Mouse (Mus musculus) ES-Bruce4 (cell line): ENCODE measurements around the gene Pax6. TPM values are rescaled to one million over a fixed set of nuclear protein-coding genes. Genes with fewer than 3 reads are reported as not detected.

Source experiments
- H3K27ac ChIP-seq: 2 replicates; pipeline ENCODE4 v1.5.1; 2012; ENCODE audit warnings: low read length, inconsistent platforms; ENCODE audit not compliant: insufficient read depth
- H3K27me3 ChIP-seq: 2 replicates; pipeline ENCODE4 v1.6.1; 2012; ENCODE audit warnings: mild to moderate bottlenecking, low read length, inconsistent platforms; ENCODE audit not compliant: control insufficient read depth, poor library complexity, insufficient read depth, severe bottlenecking
- H3K36me3 ChIP-seq: 2 replicates; pipeline ENCODE4 v1.6.1; 2012; ENCODE audit warnings: inconsistent platforms, mild to moderate bottlenecking, low read length, moderate library complexity; ENCODE audit not compliant: control insufficient read depth, poor library complexity, insufficient read depth, severe bottlenecking
- H3K4me1 ChIP-seq: one replicate; pipeline ENCODE4 v1.8.1; 2011; ENCODE audit warnings: low read length; ENCODE audit not compliant: control insufficient read depth, insufficient read depth
- H3K4me3 ChIP-seq: 2 replicates; pipeline ENCODE4 v1.5.1; 2011; ENCODE audit warnings: low read depth, mild to moderate bottlenecking, low read length
- H3K9ac ChIP-seq: 2 replicates; pipeline ENCODE4 v1.6.1; 2012; ENCODE audit warnings: low read depth, mild to moderate bottlenecking, inconsistent platforms; ENCODE audit not compliant: poor library complexity, severe bottlenecking
- H3K9me3 ChIP-seq: replicated peaks from 2 replicates; pipeline ENCODE4 v1.6.1; 2012; ENCODE audit warnings: mild to moderate bottlenecking, low read length, inconsistent platforms; ENCODE audit not compliant: control insufficient read depth, poor library complexity, insufficient read depth, severe bottlenecking
- CTCF ChIP-seq: IDR thresholded peaks from one replicate; pipeline ENCODE4 v1.8.1; 2011; ENCODE audit warnings: low read depth, low read length
- EP300 ChIP-seq: IDR thresholded peaks from 2 replicates; pipeline ENCODE4 v1.6.1; 2011; ENCODE audit warnings: low read depth, low read length; ENCODE audit not compliant: insufficient read depth
- POLR2A ChIP-seq: IDR thresholded peaks from one replicate; pipeline ENCODE4 v1.8.1; 2011; ENCODE audit warnings: low read length; ENCODE audit not compliant: insufficient read depth
- polyA plus RNA-seq: library from polyadenylated mRNA; stranded (reverse); fragments of >200 nt; gene quantifications from 2 replicates; pipeline ENCODE4 v1.2.4, GENCODE M21; 2011; ENCODE audit warnings: low read depth; ENCODE audit not compliant: missing spikeins, insufficient read depth, insufficient read length

Pax6 gene
- 1.6 and 2.5 TPM in 2 replicates for polyA plus RNA-seq

GRCm38 (mm10) chr2:105668271-105669270 lies at the start of gene Pax6:
Gene Pax6 (plus strand): TSS chr2:105668900.
- H3K9me3 ChIP-seq, result no peaks in the 10 kb centered on the region
- no peak within 1 kb of the TSS for H3K27ac ChIP-seq
- H3K4me3 ChIP-seq, result peak within 1 kb of the TSS; percentile 37
- H3K9ac ChIP-seq, result no peak within 1 kb of the TSS
- TF ChIP-seq EP300, result no peak
- TF ChIP-seq POLR2A, result no peak
- no peak for TF ChIP-seq CTCF
- peaks cover 26% of the 10 kb centered on the region for H3K27me3 ChIP-seq
- H3K4me1 ChIP-seq, result peaks cover 3% of the 10 kb centered on the region
- H3K36me3 ChIP-seq, result no peaks in the 10 kb centered on the region

DNA sequence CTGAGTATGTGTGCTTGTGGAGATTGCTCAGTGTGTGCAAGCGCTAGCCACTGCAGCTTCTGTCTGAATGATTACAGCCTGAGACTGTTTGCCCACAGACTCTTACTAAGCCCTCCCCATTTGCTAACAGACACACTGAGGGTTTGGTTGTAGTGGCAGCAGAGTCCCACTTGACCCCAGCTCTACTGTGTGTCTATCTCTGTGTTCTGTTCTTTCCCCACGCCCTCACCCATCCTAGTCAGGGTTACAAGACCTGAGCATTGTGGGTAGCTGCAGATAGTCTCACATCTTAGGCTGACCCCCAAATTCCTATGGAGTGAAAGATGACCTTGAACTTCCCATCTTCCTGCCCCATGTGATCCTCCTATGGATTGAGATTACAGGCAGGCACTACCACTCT lies 19.8 kb upstream of the Pax6 start:
- Histone ChIP-seq H3K4me1 (no peaks in the 10 kb centered on the region), H3K36me3 (no peaks in the 10 kb centered on the region), H3K27me3 (no peaks in the 10 kb centered on the region), H3K9ac (no peak overlapping the region), H3K9me3 (no peaks in the 10 kb centered on the region), H3K27ac (no peak overlapping the region), H3K4me3 (no peak overlapping the region)
- no peak for TF ChIP-seq CTCF
- no peak for TF ChIP-seq POLR2A
- TF ChIP-seq EP300, result no peak

- TF ChIP-seq POLR2A (no peak), EP300 (no peak), CTCF (no peak)
- peaks cover 10% of the 10 kb centered on the region for H3K27me3 ChIP-seq
Observed at GRCm38 (mm10) chr2:105656456-105656855, 12.2 kb upstream of the Pax6 start.

GRCm38 (mm10) chr2:105659350-105659749 lies 9.3 kb upstream of the Pax6 start:
- Histone ChIP-seq H3K4me3 (0 out of 2 replicates have a peak overlapping the region, but pooled peaks have one; percentile 65), H3K36me3 (no peaks in the 10 kb centered on the region), H3K9ac (peak overlapping the region; percentile 47), H3K9me3 (no peaks in the 10 kb centered on the region), H3K27me3 (peaks cover 16% of the 10 kb centered on the region), H3K4me1 (no peaks in the 10 kb centered on the region), H3K27ac (no peak overlapping the region)
- TF ChIP-seq EP300 (no peak), CTCF (no peak), POLR2A (no peak)

More at GRCm38 (mm10) chr2:105656456-105656855, 12.2 kb upstream of the Pax6 start:
- Histone ChIP-seq H3K9ac (no peak overlapping the region), H3K9me3 (no peaks in the 10 kb centered on the region), H3K27ac (no peak overlapping the region), H3K4me1 (no peaks in the 10 kb centered on the region), H3K36me3 (no peaks in the 10 kb centered on the region), H3K4me3 (no peak overlapping the region)

GRCm38 (mm10) chr2:105659926-105660873 lies 8.5 kb upstream of the Pax6 start:
- no peaks in the 10 kb centered on the region for H3K9me3 ChIP-seq
- H3K27ac ChIP-seq, result no peak overlapping the region
- no peaks in the 10 kb centered on the region for H3K36me3 ChIP-seq
- peak overlapping the region; percentile 65 for H3K4me3 ChIP-seq
- no peaks in the 10 kb centered on the region for H3K4me1 ChIP-seq
- peak overlapping the region; percentile 47 for H3K9ac ChIP-seq
- H3K27me3 ChIP-seq, result peaks cover 16% of the 10 kb centered on the region
- no peak for TF ChIP-seq EP300
- no peak for TF ChIP-seq CTCF
- TF ChIP-seq POLR2A, result no peak
